Mouse (Mus musculus): ENCODE data around the gene Tbc1d14. TPM values are rescaled to one million over a fixed set of nuclear protein-coding genes. Genes with fewer than 3 reads are reported as not detected.
A peak's percentile ranks its signal among the peaks of the same experiment; 100 is the strongest.

Tbc1d14 gene
- polyA plus RNA-seq, 1 experiment from 2014 or later, result 36.6 TPM

DNA sequence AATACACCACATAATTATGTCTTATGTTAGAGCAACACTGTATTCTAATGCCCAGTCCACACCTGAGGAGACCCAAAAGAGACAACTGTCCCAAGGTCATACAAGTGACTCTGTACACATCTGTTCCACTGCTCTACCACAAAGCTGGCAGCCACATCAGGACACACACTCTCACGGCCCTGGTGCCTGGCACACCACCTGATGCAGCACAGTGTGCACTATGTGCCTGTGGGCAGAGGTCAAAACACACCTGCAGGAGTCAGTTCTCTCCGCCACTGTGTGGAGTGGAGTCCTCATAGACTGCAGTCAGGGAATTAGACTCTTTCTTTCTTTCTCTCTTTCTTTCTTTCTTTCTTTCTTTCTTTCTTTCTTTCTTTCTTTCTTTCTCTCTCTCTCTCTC is 52.1 kb downstream of the Tbc1d14 start:
- H3K36me3 ChIP-seq (ENCODE audit: control insufficient read depth, insufficient read depth, low read length), result no peaks in the 10 kb centered on the region
- no peak overlapping the region for H3K27ac ChIP-seq (ENCODE audit: low read depth)
- no peak overlapping the region for H3K4me3 ChIP-seq (ENCODE audit: low read depth, low read length)
- no peaks in the 10 kb centered on the region for H3K9me3 ChIP-seq (ENCODE audit: control insufficient read depth, low read length)
- H3K9ac ChIP-seq (ENCODE audit: low read length), result no peak overlapping the region
- DNase-seq (ENCODE audit: low spot score) (no peak), ATAC-seq (replicated peaks; ENCODE audit: low FRiP score, low TSS enrichment, low read depth) (no peak)
- no peaks in the 10 kb centered on the region for H3K27me3 ChIP-seq (replicated peaks; ENCODE audit: control insufficient read depth, insufficient read depth, low read length)
- H3K4me2 ChIP-seq (ENCODE audit: low read length), result no peak overlapping the region
- WGBS, result 94% methylated on average over 2 of the region's 2 CpGs
- H3K4me1 ChIP-seq (replicated peaks; ENCODE audit: control insufficient read depth, insufficient read depth, low read length), result no peaks in the 10 kb centered on the region

DNA sequence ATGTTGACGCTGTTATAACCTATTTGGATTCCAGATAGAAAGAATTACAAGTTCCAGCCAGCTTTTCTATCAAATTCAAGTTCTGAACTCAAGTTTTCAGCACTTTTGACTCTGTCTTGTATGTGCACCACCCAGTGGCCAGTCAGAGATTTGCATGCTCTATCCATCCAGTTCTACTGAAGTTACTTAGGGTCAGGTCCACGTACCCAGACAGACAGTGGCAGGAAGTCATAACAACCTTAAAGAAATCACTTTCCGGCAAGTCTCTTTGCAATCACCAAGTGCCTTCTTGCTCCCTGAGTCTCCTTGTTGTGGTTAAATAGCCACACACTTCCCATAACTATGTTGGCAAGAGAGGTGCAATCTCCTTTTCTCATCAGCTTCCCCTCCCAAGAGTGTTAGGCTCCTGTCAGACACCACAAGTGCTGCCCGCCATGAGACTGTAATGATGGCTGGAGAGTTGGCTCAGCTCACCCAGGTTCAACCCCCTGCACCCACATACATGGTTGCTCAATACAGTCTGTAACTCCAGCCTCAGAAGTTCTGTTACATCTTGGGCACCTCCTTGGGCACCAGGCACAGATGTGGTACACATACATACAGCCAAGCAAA is 54.4 kb downstream of the Tbc1d14 start:
- Histone ChIP-seq H3K4me1 (replicated peaks; ENCODE audit: control insufficient read depth, insufficient read depth, low read length) (no peaks in the 10 kb centered on the region), H3K4me3 (ENCODE audit: low read depth, low read length) (no peak overlapping the region), H3K27me3 (replicated peaks; ENCODE audit: control insufficient read depth, insufficient read depth, low read length) (no peaks in the 10 kb centered on the region), H3K36me3 (ENCODE audit: control insufficient read depth, insufficient read depth, low read length) (no peaks in the 10 kb centered on the region), H3K9ac (ENCODE audit: low read length) (no peak overlapping the region), H3K27ac (ENCODE audit: low read depth) (no peak overlapping the region), H3K9me3 (ENCODE audit: control insufficient read depth, low read length) (no peaks in the 10 kb centered on the region), H3K4me2 (ENCODE audit: low read length) (no peak overlapping the region)
- DNase-seq (ENCODE audit: low spot score), result no peak
- WGBS, result 32% methylated on average over 4 of the region's 4 CpGs
- ATAC-seq (replicated peaks; ENCODE audit: low FRiP score, low TSS enrichment, low read depth), result no peak

DNA sequence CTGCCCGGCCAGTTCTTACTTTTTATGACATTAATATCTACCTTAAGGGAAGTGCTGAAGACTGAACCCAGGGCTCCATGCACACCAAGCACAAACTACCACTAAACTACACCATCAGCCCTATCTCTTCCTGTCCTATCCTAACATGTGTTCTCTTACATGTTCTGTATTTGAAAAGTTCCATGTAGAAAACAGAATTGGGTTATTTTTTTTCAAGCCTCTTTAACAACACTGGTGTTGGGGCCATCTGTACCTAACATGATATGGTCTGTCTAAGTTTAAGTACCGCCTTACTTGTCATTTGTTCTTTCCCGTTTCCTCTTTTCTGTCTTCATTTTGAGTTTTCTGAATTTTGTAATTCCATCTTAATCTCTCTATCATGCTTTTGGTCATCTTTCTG is 56.7 kb downstream of the Tbc1d14 start:
- DNase-seq (ENCODE audit: low spot score), result no peak
- Histone ChIP-seq H3K4me3 (ENCODE audit: low read depth, low read length) (no peak overlapping the region), H3K4me1 (replicated peaks; ENCODE audit: control insufficient read depth, insufficient read depth, low read length) (no peaks in the 10 kb centered on the region), H3K9ac (ENCODE audit: low read length) (no peak overlapping the region), H3K9me3 (ENCODE audit: control insufficient read depth, low read length) (no peaks in the 10 kb centered on the region), H3K4me2 (ENCODE audit: low read length) (no peak overlapping the region), H3K36me3 (ENCODE audit: control insufficient read depth, insufficient read depth, low read length) (no peaks in the 10 kb centered on the region), H3K27me3 (replicated peaks; ENCODE audit: control insufficient read depth, insufficient read depth, low read length) (no peaks in the 10 kb centered on the region), H3K27ac (ENCODE audit: low read depth) (no peak overlapping the region)
- no peak for ATAC-seq (replicated peaks; ENCODE audit: low FRiP score, low TSS enrichment, low read depth)
- WGBS, result 87% methylated on average over 3 of the region's 3 CpGs

DNA sequence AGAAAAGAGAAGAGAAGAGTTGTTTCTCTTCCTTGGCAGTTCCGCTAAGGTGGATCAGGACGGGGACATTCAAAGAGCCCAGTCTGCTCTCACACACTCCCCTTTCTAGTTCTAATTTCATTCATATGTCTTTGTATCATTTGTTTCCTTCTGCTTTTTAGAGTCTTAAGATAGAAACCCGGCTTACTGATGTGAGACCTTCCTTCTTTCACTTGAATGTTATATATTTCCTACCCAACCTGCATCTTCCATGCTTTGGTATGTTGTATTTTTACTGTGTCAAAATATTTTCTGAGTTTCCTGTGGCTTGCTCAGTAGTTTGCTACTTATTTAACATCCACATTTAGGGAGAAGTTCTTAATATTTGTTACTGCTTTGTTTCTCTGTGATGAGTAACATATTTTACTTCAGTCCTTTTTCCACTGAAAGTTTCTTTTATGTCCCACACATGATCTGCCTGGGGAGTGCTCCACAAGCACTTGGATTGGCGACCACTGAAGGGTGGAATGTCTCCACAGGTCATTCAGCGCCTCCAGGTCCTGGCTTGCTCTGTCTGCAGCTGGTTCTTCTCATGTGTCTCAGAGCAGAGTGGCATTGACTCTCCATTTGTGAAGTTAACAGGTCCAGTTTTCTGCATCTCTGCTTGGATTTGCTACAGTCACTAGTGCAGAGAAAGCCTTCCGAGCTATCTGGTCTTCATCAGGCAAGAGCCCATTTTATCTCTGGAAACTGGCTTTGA is 57.5 kb downstream of the Tbc1d14 start:
- Histone ChIP-seq H3K27me3 (replicated peaks; ENCODE audit: control insufficient read depth, insufficient read depth, low read length) (no peaks in the 10 kb centered on the region), H3K4me1 (replicated peaks; ENCODE audit: control insufficient read depth, insufficient read depth, low read length) (no peaks in the 10 kb centered on the region), H3K4me3 (ENCODE audit: low read depth, low read length) (no peak overlapping the region), H3K9me3 (ENCODE audit: control insufficient read depth, low read length) (no peaks in the 10 kb centered on the region), H3K27ac (ENCODE audit: low read depth) (no peak overlapping the region), H3K9ac (ENCODE audit: low read length) (no peak overlapping the region), H3K36me3 (ENCODE audit: control insufficient read depth, insufficient read depth, low read length) (no peaks in the 10 kb centered on the region), H3K4me2 (ENCODE audit: low read length) (no peak overlapping the region)
- 76% methylated on average over 6 of the region's 6 CpGs for whole genome bisulfite sequencing
- DNase-seq (ENCODE audit: low spot score) (no peak), ATAC-seq (replicated peaks; ENCODE audit: low FRiP score, low TSS enrichment, low read depth) (no peak)

DNA sequence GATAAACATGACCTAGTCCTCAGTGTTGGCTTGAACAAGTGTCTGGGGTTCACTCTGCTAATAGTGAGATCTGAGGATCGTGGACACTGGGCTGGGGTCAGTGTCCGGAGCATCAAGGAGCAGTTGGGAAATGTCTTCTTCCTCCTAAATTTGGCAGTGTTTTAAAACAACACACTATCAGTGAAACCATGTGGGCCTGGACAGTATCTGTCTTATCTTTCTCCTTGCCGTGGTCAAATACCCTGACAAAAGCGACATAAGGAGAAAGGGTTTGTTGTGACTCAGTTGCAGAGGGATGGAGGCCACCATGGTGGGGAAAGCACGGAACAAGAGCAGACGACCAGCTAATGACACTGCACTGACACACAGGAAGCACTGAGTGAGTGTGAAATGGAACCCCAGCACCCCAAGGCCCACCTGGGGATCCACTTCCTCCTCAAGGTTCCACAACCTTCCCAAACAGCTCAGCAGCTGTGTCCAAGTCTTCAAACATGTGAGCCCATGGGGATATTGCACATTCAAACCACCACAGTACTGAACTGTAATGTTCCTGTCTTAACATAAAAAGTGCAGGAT is 58.5 kb downstream of the Tbc1d14 start:
- no peak overlapping the region for H3K4me3 ChIP-seq (ENCODE audit: low read depth, low read length)
- H3K9ac ChIP-seq (ENCODE audit: low read length), result no peak overlapping the region
- DNase-seq (ENCODE audit: low spot score), result no peak
- H3K9me3 ChIP-seq (ENCODE audit: control insufficient read depth, low read length), result no peaks in the 10 kb centered on the region
- H3K27me3 ChIP-seq (replicated peaks; ENCODE audit: control insufficient read depth, insufficient read depth, low read length), result no peaks in the 10 kb centered on the region
- H3K4me2 ChIP-seq (ENCODE audit: low read length), result no peak overlapping the region
- 70% methylated on average over 6 of the region's 6 CpGs for WGBS
- peaks cover 1% of the 10 kb centered on the region; the same call in 1 of the 2 replicates for H3K4me1 ChIP-seq (replicated peaks; ENCODE audit: control insufficient read depth, insufficient read depth, low read length)
- H3K27ac ChIP-seq (ENCODE audit: low read depth), result no peak overlapping the region
- ATAC-seq (replicated peaks; ENCODE audit: low FRiP score, low TSS enrichment, low read depth), result no peak
- H3K36me3 ChIP-seq (ENCODE audit: control insufficient read depth, insufficient read depth, low read length), result no peaks in the 10 kb centered on the region

DNA sequence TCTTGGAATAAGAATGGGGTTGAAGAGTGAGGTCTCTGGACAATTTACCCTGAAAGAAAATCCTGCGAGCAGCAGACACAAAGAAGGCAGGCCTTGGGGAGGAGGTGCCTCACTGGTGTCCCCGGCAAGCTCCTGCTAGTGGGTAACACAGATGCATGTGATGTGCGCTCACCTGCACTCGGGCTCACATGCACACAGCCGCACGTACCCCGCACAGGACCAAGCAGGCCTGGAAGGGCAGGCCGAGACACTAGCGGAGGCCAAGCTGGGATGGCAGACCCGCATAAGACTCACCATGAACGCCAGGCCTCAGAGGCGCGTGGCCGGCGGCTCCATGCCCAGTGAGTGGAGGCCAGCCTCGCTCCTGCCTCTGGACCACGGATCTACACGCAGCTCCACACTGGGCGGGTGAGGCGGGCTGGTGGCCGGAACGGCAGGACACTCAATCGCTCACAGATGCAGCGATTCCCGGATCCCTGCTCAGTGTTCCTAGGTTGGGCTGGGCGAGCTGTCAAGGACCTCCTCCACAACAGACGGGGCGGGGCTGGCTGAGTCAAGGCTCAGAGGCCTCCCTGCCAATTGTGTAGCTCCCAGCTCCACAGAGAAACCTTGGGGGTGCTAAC is 62.8 kb downstream of the Tbc1d14 start:
- peak overlapping the region; percentile 91 for H3K4me2 ChIP-seq (ENCODE audit: low read length)
- peak overlapping the region; percentile 85 for H3K9ac ChIP-seq (ENCODE audit: low read length)
- H3K4me3 ChIP-seq (ENCODE audit: low read depth, low read length), result peak overlapping the region; percentile 90
- WGBS, result under 1% methylated on average over 28 of the region's 28 CpGs
- no peaks in the 10 kb centered on the region for H3K9me3 ChIP-seq (ENCODE audit: control insufficient read depth, low read length)
- H3K27ac ChIP-seq (ENCODE audit: low read depth), result peak overlapping the region; percentile 68; the same call in 1 of the 2 replicates
- 0 out of 2 replicates have a peak, but pooled peaks cover 4% of the 10 kb centered on the region for H3K36me3 ChIP-seq (ENCODE audit: control insufficient read depth, insufficient read depth, low read length)
- ATAC-seq (replicated peaks; ENCODE audit: low FRiP score, low TSS enrichment, low read depth) (peak; percentile 96), DNase-seq (ENCODE audit: low spot score) (peak; percentile 94)
- peaks cover 11% of the 10 kb centered on the region for H3K4me1 ChIP-seq (replicated peaks; ENCODE audit: control insufficient read depth, insufficient read depth, low read length)
- H3K27me3 ChIP-seq (replicated peaks; ENCODE audit: control insufficient read depth, insufficient read depth, low read length), result no peaks in the 10 kb centered on the region

DNA sequence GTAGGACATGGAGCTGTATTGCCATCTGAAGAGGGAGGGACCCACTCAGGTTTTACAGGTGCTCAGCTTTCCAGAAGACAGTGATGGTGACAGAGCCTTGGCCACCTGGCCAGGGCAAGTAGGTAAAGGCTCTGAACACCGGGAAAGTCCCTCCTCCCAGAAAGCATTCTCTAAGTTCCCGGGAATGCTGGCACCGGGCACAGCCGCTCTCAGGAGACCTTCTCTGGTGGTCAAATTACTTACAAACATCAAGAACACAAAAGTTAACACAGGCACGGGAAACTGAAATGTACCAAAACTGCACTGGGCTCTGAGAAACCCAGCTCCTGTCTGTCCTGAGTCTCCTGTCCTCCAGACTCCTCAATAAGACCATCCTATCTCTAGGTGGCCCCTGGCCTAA is 63.4 kb downstream of the Tbc1d14 start:
- WGBS, result 3% methylated on average over 5 of the region's 5 CpGs
- Histone ChIP-seq H3K36me3 (ENCODE audit: control insufficient read depth, insufficient read depth, low read length) (0 out of 2 replicates have a peak, but pooled peaks cover 4% of the 10 kb centered on the region), H3K9me3 (ENCODE audit: control insufficient read depth, low read length) (no peaks in the 10 kb centered on the region), H3K4me1 (replicated peaks; ENCODE audit: control insufficient read depth, insufficient read depth, low read length) (peaks cover 11% of the 10 kb centered on the region), H3K4me3 (ENCODE audit: low read depth, low read length) (peak overlapping the region; percentile 90), H3K27ac (ENCODE audit: low read depth) (peak overlapping the region; percentile 68; the same call in 1 of the 2 replicates), H3K4me2 (ENCODE audit: low read length) (peak overlapping the region; percentile 91), H3K9ac (ENCODE audit: low read length) (peak overlapping the region; percentile 85), H3K27me3 (replicated peaks; ENCODE audit: control insufficient read depth, insufficient read depth, low read length) (no peaks in the 10 kb centered on the region)
- no peak for ATAC-seq (replicated peaks; ENCODE audit: low FRiP score, low TSS enrichment, low read depth)
- no peak for DNase-seq (ENCODE audit: low spot score)

DNA sequence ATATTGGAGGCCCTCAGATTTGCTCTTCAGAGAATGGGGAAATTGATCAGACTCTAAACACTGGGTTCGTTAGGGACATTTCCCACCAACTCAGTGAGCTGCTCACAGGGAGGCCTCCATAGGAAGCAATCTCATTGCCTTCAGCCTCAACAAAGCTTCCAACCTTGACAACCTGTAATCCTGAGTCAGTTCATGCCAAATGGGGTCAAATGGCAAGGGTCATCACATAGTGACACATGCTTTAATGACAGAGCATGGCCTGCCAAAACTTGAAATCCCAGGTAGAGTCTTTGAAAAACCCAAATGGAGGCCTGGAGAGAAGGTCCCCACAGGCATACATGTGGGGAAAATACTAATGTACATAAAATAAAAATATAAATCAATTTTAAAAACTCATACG is 66.2 kb downstream of the Tbc1d14 start:
- no peak overlapping the region for H3K27ac ChIP-seq (ENCODE audit: low read depth)
- H3K27me3 ChIP-seq (replicated peaks; ENCODE audit: control insufficient read depth, insufficient read depth, low read length), result no peaks in the 10 kb centered on the region
- ATAC-seq (replicated peaks; ENCODE audit: low FRiP score, low TSS enrichment, low read depth) (no peak), DNase-seq (ENCODE audit: low spot score) (no peak)
- H3K4me3 ChIP-seq (ENCODE audit: low read depth, low read length), result no peak overlapping the region
- H3K4me1 ChIP-seq (replicated peaks; ENCODE audit: control insufficient read depth, insufficient read depth, low read length), result peaks cover 11% of the 10 kb centered on the region
- no peak overlapping the region for H3K4me2 ChIP-seq (ENCODE audit: low read length)
- WGBS, result 81% methylated on average over 2 of the region's 2 CpGs
- H3K9ac ChIP-seq (ENCODE audit: low read length), result no peak overlapping the region
- no peaks in the 10 kb centered on the region for H3K9me3 ChIP-seq (ENCODE audit: control insufficient read depth, low read length)
- peaks cover 20% of the 10 kb centered on the region for H3K36me3 ChIP-seq (ENCODE audit: control insufficient read depth, insufficient read depth, low read length)
